Mouse (Mus musculus) heart, embryonic 16.5 days (tissue): ENCODE measurements at regions not wholly inside any gene's neighbourhood (a gene's known extent, or its start where the extent isn't known, plus 50 kb on each side); places are given as distances from the start of the nearest gene placed in this dataset.

Experiments used
- ATAC-seq: fragments of 200-750 bp; cut with Nextera tagmentation; replicated peaks from 2 replicates; pipeline ENCODE4 v1.8.0; 2017; ENCODE audit warnings: moderate number of reproducible peaks; ENCODE audit not compliant: insufficient read depth, low FRiP score; ENCODE audit errors: extremely low read depth
- H3K27ac ChIP-seq: fragments of 300-500 bp; sonication (generic); 2 replicates; pipeline ENCODE4 v1.5.1; 2014; ENCODE audit warnings: mild to moderate bottlenecking, low read length, control low read depth, moderate library complexity
- H3K27me3 ChIP-seq: fragments of 300-500 bp; sonication (generic); 2 replicates; pipeline ENCODE4 v1.6.1; 2014; ENCODE audit warnings: low read length, mixed read lengths; ENCODE audit not compliant: control insufficient read depth, insufficient read depth
- H3K36me3 ChIP-seq: fragments of 300-500 bp; sonication (generic); 2 replicates; pipeline ENCODE4 v1.6.1; 2014; ENCODE audit not compliant: control insufficient read depth, insufficient read depth
- H3K4me1 ChIP-seq: fragments of 300-500 bp; sonication (generic); 2 replicates; pipeline ENCODE4 v1.6.1; 2014; ENCODE audit warnings: low read length, mixed read lengths; ENCODE audit not compliant: control insufficient read depth, insufficient read depth
- H3K4me2 ChIP-seq: fragments of 300-500 bp; sonication (generic); 2 replicates; pipeline ENCODE4 v1.6.1; 2014; ENCODE audit warnings: low read depth, mild to moderate bottlenecking, control low read depth, low read length
- H3K4me3 ChIP-seq: fragments of 300-500 bp; sonication (generic); 2 replicates; pipeline ENCODE4 v1.5.1; 2014; ENCODE audit warnings: mild to moderate bottlenecking, control low read depth, low read length
- H3K9ac ChIP-seq: fragments of 300-500 bp; sonication (generic); 2 replicates; pipeline ENCODE4 v1.6.1; 2014; ENCODE audit warnings: low read length, control low read depth
- H3K9me3 ChIP-seq: fragments of 300-500 bp; sonication (generic); replicated peaks from 2 replicates; pipeline ENCODE4 v1.6.1; 2016; ENCODE audit warnings: low read length; ENCODE audit not compliant: control insufficient read depth
- WGBS: fragments of 180-500 bp; shearing (Covaris S2); extraction: QIAGEN DNeasy Blood & Tissue Kit; methylation state at CpG from one replicate; pipeline ENCODE4 v1.1.7; 2014; 5-methylcytosine and 5-hydroxymethylcytosine counted together

- H3K4me3 ChIP-seq = no peak overlapping the region
- no peak overlapping the region for H3K4me2 ChIP-seq
- no peak overlapping the region for H3K27ac ChIP-seq
- H3K27me3 ChIP-seq = no peaks in the 10 kb centered on the region
- WGBS = 73% methylated on average over 5 of the region's 5 CpGs
- H3K9me3 ChIP-seq = no peaks in the 10 kb centered on the region
- no peaks in the 10 kb centered on the region for H3K36me3 ChIP-seq
- no peaks in the 10 kb centered on the region for H3K4me1 ChIP-seq
- no peak overlapping the region for H3K9ac ChIP-seq
- ATAC-seq = no peak
Measured at GRCm38 (mm10) chr9:33934071-33934470, 551.6 kb upstream of the Kirrel3 start.

- Histone ChIP-seq H3K4me3 (no peak overlapping the region), H3K4me2 (no peak overlapping the region), H3K9ac (no peak overlapping the region), H3K9me3 (no peaks in the 10 kb centered on the region), H3K27me3 (no peaks in the 10 kb centered on the region), H3K36me3 (no peaks in the 10 kb centered on the region), H3K27ac (no peak overlapping the region), H3K4me1 (no peaks in the 10 kb centered on the region)
- ATAC-seq = no peak
Measured at GRCm38 (mm10) chr9:33954319-33954718, 531.4 kb upstream of the Kirrel3 start.
